Mouse (Mus musculus): ENCODE results near the gene AI593442.

GRCm38 (mm10) chr9:52679362-52679947 is at the start of gene AI593442:
- TF ChIP-seq CTCF (IDR thresholded peaks at IDR 0.05; ENCODE audit: borderline replicate concordance, insufficient read depth, low read length) (no peak), POLR2A (IDR thresholded peaks at IDR 0.05; ENCODE audit: low read depth, low read length) (no peak)
